22 mouse cellular contexts compared by ENCODE assay signal in genomic region chr11:21735272-21735671, GRCm38 (mm10).
"Had no signal": no experiment of that assay in that cellular context is flagged by ENCODE, and none has a peak within 500 bp of the region (broad histone marks: within the 10 kb centered on the region; RNA-seq: fewer than 3 reads in every experiment).

No protein-coding gene starts in this region.

- H3K27ac ChIP-seq: layer of hippocampus, adult 2 months; limb, embryonic 10.5 days; limb, embryonic 13.5 days; liver, embryonic 12.5 days; liver, embryonic 15.5 days; lung, embryonic 15.5 days; midbrain, embryonic 12.5 days; stomach, embryonic 15.5 days had no signal

- ATAC-seq: intestine, embryonic 16.5 days; liver, embryonic 12.5 days had no signal

- H3K9me3 ChIP-seq: limb, embryonic 10.5 days; limb, embryonic 13.5 days; liver, embryonic 12.5 days; liver, embryonic 15.5 days; lung, embryonic 15.5 days; midbrain, embryonic 12.5 days; stomach, embryonic 15.5 days had no signal

- H3K9ac ChIP-seq: limb, embryonic 13.5 days; liver, embryonic 12.5 days; liver, embryonic 15.5 days; lung, embryonic 15.5 days; midbrain, embryonic 12.5 days; stomach, embryonic 15.5 days had no signal

- H3K27me3 ChIP-seq: limb, embryonic 13.5 days; liver, embryonic 12.5 days; liver, embryonic 15.5 days; lung, embryonic 15.5 days; megakaryocyte, embryonic 14.5 days; midbrain, embryonic 12.5 days; stomach, embryonic 15.5 days had no signal

- H3K4me1 ChIP-seq: limb, embryonic 10.5 days; limb, embryonic 13.5 days; liver, embryonic 12.5 days; liver, embryonic 15.5 days; lung, embryonic 15.5 days; megakaryocyte, embryonic 14.5 days; midbrain, embryonic 12.5 days; stomach, embryonic 15.5 days had no signal

- H3K36me3 ChIP-seq: limb, embryonic 10.5 days; limb, embryonic 13.5 days; liver, embryonic 12.5 days; liver, embryonic 15.5 days; lung, embryonic 15.5 days; midbrain, embryonic 12.5 days; stomach, embryonic 15.5 days had no signal

- H3K4me2 ChIP-seq: limb, embryonic 13.5 days; liver, embryonic 12.5 days; liver, embryonic 15.5 days; lung, embryonic 15.5 days; midbrain, embryonic 12.5 days; stomach, embryonic 15.5 days had no signal

- H3K4me3 ChIP-seq: layer of hippocampus, adult 2 months; limb, embryonic 10.5 days; limb, embryonic 13.5 days; liver, embryonic 12.5 days; liver, embryonic 15.5 days; lung, embryonic 15.5 days; megakaryocyte, embryonic 14.5 days; midbrain, embryonic 12.5 days; stomach, embryonic 15.5 days had no signal

- DNase-seq: kidney, adult 18-20 months; kidney, adult 9 months; kidney, postnatal 25 days; layer of hippocampus, adult 9-11 months; liver; lung, adult 18-20 months; lung, postnatal 10 days; lung, postnatal 36 days; right cerebral cortex, adult 18-20 months; right cerebral cortex, postnatal 14 days; right cerebral cortex, postnatal 4 days; thymus, postnatal 25 days had no signal
